Mouse (Mus musculus): ENCODE results near the gene Thsd7b. TPM values are rescaled to one million over a fixed set of nuclear protein-coding genes. Genes with fewer than 3 reads are reported as not detected.

The Thsd7b gene
- polyA plus RNA-seq, 1 experiment from 2014 or later, result 3.3 TPM

- Histone ChIP-seq H3K27me3 (ENCODE audit: control insufficient read depth, insufficient read depth, low read length) (no peaks in the 10 kb centered on the region), H3K4me2 (no peak overlapping the region), H3K9ac (ENCODE audit: low read length) (no peak overlapping the region), H3K4me3 (ENCODE audit: low read depth, low read length) (no peak overlapping the region), H3K36me3 (ENCODE audit: control insufficient read depth, insufficient read depth, low read length) (no peaks in the 10 kb centered on the region), H3K4me1 (ENCODE audit: control insufficient read depth, insufficient read depth, low read length) (no peaks in the 10 kb centered on the region), H3K9me3 (ENCODE audit: control insufficient read depth, low read length) (no peaks in the 10 kb centered on the region), H3K27ac (ENCODE audit: low read depth, low read length) (no peak overlapping the region)
- ATAC-seq (ENCODE audit: low FRiP score), result no peak
- no peak for DNase-seq (ENCODE audit: low spot score, missing footprints)
- 35% methylated on average over 6 of the region's 6 CpGs for WGBS
Observed at GRCm38 (mm10) chr1:130262046-130262445, 988.9 kb downstream of the Thsd7b start.

Data from midbrain, embryonic 11.5 days (tissue).